Mouse (Mus musculus): ENCODE measurements around the gene Lilrb4a.
"Not testable (repeated sequence)": the region's sequence is repeated elsewhere in the genome, so short reads cannot be mapped to it uniquely, and the experiment has no call there.

The Lilrb4a gene

GRCm38 (mm10) chr10:51490691-51491090, at the start of gene Lilrb4a:
Gene Lilrb4a (plus strand): TSS chr10:51490956.
- not testable (repeated sequence) for DNase-seq (ENCODE audit: low spot score in 2 of 2)

GRCm38 (mm10) chr10:51451610-51452009, 39.1 kb upstream of the Lilrb4a start:
- DNase-seq (ENCODE audit: low spot score in 2 of 2): no peak

DNA sequence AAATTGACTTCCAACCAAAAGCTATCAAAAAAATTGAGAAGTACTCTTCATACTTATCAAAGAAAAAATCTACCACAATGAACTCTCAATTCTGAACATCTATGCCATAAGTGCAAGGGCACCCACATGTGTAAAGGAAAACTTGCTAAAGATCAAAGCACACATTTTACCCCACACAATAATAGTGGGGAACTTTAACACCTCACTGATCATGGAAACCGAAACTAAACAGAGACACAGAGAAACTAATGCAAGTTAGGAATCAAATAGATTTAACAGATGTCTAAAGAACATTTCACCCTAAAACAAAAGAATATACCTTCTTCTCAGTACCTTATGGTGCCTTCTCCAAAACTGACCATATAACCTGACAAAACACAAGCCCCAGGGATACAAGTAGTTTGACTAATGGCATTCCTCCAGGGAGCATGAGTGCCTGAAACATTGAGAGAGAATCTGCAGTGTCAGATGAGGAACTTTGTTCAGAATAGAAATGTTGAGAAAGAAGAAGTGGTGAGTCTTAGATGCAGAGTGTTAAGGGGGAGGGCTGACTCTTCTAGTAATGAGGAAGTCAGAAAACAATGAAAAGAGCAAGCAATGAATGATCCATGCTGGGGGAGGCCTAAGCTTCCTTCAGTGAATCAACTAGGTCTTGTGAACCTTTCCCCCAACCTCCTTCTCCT, 37.0 kb upstream of the Lilrb4a start:
- no peak for DNase-seq (ENCODE audit: low spot score in 2 of 2)

DNA sequence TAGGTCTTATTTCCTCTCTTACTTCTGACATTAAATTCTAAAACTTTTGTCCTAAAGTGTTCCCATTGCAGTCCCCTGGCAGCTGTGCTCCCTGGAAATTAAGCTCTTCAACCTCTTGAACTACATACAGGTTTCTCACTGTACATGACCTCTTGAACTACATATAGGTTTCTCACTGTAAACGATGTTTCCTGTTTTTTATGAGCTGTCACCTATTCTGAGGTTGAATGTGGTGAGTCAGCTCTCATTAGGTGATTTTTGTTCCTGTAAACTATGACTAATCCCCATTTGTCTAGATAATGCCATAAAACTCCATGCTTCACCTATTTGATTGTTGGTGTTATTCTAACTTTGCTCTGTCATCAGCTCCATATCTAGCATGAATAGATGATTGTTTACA, 36.4 kb upstream of the Lilrb4a start:
- no peak for DNase-seq (ENCODE audit: low spot score in 2 of 2)

DNA sequence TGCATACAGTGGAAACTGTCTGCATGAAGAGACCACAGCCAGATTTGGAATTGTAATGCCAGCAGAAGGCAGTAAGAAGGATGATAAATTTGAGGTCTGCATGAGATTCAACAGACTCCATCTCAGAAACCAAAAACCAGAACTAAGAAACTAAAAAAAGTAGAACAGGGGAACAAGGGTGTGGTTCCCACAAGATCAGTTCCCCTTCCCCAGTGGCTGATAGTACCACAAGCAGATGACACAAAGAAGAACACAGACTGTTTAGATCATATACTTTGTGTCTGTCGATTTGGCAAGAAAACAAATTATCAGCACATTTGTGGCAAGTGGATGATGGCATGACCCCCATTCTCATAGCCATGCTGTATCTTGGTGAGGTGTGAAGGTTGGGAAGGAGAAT, 35.0 kb upstream of the Lilrb4a start:
- no peak for DNase-seq (ENCODE audit: low spot score in 2 of 2)

GRCm38 (mm10) chr10:51456369-51456768, 34.4 kb upstream of the Lilrb4a start:
- DNase-seq (ENCODE audit: low spot score in 2 of 2): no peak

DNA sequence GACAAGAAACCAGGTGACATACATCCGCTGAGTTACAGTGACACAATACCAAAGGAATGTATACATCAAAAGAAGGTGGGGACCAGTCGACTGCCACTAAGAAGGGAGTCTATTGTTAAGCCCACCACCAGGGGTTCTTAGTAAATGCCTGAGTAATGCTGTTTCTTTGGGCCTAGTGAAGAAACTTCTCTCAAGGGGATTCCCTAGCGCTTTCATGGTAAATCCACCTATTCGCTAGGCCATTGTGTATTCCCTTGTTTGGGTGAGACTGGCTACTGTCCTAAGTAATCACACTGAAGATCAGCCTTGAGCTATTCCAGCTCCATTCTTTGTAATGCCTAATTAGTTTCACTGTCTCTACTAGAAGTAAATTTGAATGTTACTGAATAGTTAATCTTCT, 27.0 kb upstream of the Lilrb4a start:
- not testable (repeated sequence) for DNase-seq (ENCODE audit: low spot score in 2 of 2)

- not testable (repeated sequence) for DNase-seq (ENCODE audit: low spot score in 2 of 2)
Measured at GRCm38 (mm10) chr10:51480397-51480796, 10.4 kb upstream of the Lilrb4a start, which contains the start of the genes Gm49339 and Lilr4b. Gene Gm49339 (plus strand): TSS chr10:51480612. Gene Lilr4b (plus strand): TSS chr10:51480632.

DNA sequence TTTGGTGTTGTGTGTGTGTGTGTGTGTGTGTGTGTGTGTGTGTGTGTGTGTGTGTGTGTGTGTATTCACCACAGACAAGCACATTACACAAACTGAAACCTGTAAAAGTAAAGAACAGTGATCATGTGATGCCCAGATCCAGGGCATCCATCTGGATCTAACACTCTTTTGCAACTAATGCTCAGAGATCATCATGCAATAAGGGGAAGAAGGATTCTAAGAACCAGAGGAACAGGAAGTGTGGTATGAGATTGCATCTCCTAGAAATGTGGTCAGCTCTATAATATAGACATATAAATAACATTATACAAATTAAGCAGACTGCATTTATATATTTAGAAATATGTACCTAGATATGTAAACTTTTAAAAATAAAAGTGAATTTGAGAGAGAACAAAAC, 29.3 kb downstream of the Lilrb4a start:
- no peak for DNase-seq (ENCODE audit: low spot score in 2 of 2)

DNA sequence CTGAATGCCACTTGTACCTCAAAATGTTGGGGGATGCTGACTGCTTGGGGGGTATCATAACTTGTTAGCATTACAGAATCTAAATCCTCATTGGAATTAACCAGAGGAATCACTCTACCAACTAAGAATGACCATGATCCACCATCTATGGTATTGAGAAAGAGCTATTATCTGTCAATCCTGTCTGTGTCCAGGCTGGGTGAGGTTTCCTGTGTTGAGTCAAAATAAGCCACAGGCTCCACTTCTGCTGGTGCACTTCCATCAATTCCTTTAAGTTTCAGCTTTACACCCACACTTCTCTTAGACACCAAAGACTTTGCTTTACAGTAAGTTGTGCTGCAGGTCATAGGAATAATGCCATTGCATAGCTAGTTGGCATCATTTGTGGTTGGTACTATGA, 30.7 kb downstream of the Lilrb4a start:
- DNase-seq (ENCODE audit: low spot score in 2 of 2): no peak

DNA sequence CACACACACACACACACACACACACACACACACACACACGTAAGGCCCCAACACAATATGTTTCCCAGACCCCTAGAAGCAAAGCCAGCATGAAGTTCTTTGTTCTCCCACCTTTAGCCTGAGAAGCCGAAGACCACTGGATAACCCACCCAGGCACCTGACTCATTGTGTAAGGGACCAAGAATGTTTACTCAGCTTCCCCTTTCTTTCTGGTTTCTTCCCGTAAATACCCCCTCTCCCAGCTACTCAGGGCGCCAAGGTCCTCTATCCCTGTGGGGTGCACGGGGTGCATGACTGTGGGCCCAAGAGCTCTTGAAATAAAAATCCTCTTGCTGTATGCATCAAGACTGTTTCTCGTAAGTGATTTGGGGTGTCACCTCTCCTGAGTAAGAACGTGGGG, 35.3 kb downstream of the Lilrb4a start:
- DNase-seq (ENCODE audit: low spot score in 2 of 2): no peak

DNA sequence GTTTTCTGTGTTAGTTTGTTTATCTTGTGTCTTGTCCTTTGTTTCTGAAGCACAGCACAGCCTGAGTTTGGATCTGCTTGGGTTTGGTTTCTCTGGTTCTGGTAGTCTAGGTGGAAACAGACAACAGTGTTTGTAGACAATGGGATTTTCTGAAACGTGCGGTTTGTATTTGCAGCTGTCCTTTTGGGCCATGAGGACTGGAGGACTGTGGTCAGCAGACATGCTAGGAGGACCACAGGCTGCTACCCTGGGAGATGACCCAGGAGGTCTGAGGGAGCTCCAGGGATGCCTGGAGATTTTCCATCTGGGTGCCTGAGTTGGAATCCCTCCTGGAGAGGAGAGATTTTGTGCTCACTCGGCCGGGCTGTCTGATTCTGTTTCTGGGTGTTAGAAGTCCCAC, 35.9 kb downstream of the Lilrb4a start:
- DNase-seq (ENCODE audit: low spot score in 2 of 2): no peak

- no peak for DNase-seq (ENCODE audit: low spot score in 2 of 2)
Measured at GRCm38 (mm10) chr10:51528840-51529434, 38.2 kb downstream of the Lilrb4a start.

DNA sequence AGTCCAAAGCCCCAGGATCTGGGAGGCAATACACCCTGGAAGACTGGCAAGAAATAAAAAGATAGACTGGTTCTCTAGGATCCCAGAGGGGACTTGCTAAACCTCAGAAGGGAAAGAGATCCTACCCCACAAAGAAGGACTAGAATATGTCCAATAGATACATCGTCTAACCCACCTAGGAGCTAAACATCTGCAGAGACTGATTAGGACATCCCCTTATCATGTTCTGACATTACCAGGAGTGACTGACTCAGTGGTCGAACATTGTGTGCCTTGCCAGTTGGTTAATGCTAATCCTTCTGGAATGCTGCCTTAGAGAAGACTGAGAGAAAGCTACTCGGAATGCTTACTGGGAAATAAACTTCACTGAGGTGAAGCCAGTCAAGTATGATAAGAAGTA, 38.7 kb downstream of the Lilrb4a start:
- no peak for DNase-seq (ENCODE audit: low spot score in 2 of 2)

GRCm38 (mm10) chr10:51530813-51531212, 40.1 kb downstream of the Lilrb4a start:
- no peak for DNase-seq (ENCODE audit: low spot score in 2 of 2)

Data from frontal cortex, postnatal 36 days (tissue).